Mouse (Mus musculus) thymus, adult 2 months (tissue): ENCODE data around the gene 2510039O18Rik. TPM values are rescaled to one million over a fixed set of nuclear protein-coding genes. Genes with fewer than 3 reads are reported as not detected.
A peak's percentile ranks its signal among the peaks of the same experiment; 100 is the strongest.

Source experiments
- DNase-seq: peaks from one replicate; pipeline ENCODE4 v3.0.0; 2021
- H3K27ac ChIP-seq: fragments of 200-500 bp; 2 replicates; pipeline ENCODE4 v1.5.1; 2012; ENCODE audit warnings: low read length, control low read depth; ENCODE audit not compliant: control insufficient read depth, insufficient read depth
- H3K27me3 ChIP-seq: fragments of 200-500 bp; 2 replicates; pipeline ENCODE4 v1.6.1; 2012; ENCODE audit warnings: mild to moderate bottlenecking, low read length, moderate library complexity, mixed read lengths; ENCODE audit not compliant: control insufficient read depth, insufficient read depth
- H3K36me3 ChIP-seq: fragments of 200-500 bp; 2 replicates; pipeline ENCODE4 v1.6.1; 2012; ENCODE audit warnings: mild to moderate bottlenecking, low read length, moderate library complexity; ENCODE audit not compliant: control insufficient read depth, insufficient read depth
- H3K4me1 ChIP-seq: fragments of 200-500 bp; replicated peaks from 2 replicates; pipeline ENCODE4 v1.6.1; 2012; ENCODE audit warnings: low read length; ENCODE audit not compliant: control insufficient read depth, insufficient read depth
- H3K4me3 ChIP-seq: fragments of 200-500 bp; 2 replicates; pipeline ENCODE4 v1.5.1; 2012; ENCODE audit warnings: mild to moderate bottlenecking, low read length, control low read depth, moderate library complexity; ENCODE audit not compliant: control insufficient read depth, insufficient read depth
- CTCF ChIP-seq: fragments of 200-500 bp; IDR thresholded peaks from 2 replicates; pipeline ENCODE4 v1.5.1; 2012; ENCODE audit warnings: mild to moderate bottlenecking, control low read depth, low read length, moderate library complexity, borderline replicate concordance; ENCODE audit not compliant: control insufficient read depth, poor library complexity, insufficient read depth; ENCODE audit errors: extremely low read depth
- POLR2A ChIP-seq: fragments of 200-500 bp; IDR thresholded peaks from 2 replicates; pipeline ENCODE4 v1.6.1; 2012; ENCODE audit warnings: mild to moderate bottlenecking, low read length, control low read depth, moderate library complexity; ENCODE audit not compliant: control insufficient read depth, poor library complexity, insufficient read depth; ENCODE audit errors: extremely low read depth
- WGBS: fragments of 180-500 bp; shearing (Covaris S2); methylation state at CpG from one replicate; pipeline ENCODE4 v1.1.7; 2018; 5-methylcytosine and 5-hydroxymethylcytosine counted together
- polyA plus RNA-seq: library from polyadenylated mRNA; depleted of rRNA; stranded (reverse); fragments of >200 nt; gene quantifications from 2 replicates; pipeline ENCODE4 v1.2.3, GENCODE M21; 2012

The 2510039O18Rik gene
- polyA plus RNA-seq, 1 experiment: 170 TPM

DNA sequence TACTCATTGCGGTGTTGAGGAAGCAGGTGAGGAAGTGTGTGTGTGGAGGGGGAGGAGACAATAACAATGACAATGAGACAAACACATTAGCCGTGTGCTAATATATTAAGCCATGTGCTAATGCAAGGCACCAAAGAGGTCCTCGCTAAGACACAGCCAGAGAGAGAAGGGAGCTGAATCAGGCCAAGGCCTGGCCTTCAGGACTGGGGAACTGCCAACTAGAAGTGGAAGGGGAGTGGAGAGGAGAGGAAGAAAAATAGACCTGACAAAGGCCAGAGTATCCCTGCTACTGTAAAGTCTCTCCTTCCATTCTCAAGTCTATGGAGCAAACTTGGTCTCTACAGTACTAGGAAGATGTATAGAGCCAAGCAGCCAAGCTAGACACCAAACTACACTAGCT, 37.1 kb upstream of the 2510039O18Rik start:
- no peak overlapping the region for H3K4me3 ChIP-seq
- TF ChIP-seq POLR2A (no peak), CTCF (no peak)
- no peak overlapping the region for H3K27ac ChIP-seq
- H3K27me3 ChIP-seq: no peaks in the 10 kb centered on the region
- H3K36me3 ChIP-seq: no peaks in the 10 kb centered on the region
- DNase-seq: no peak
- WGBS: 77% methylated on average over 3 of the region's 3 CpGs
- H3K4me1 ChIP-seq: peaks cover 2% of the 10 kb centered on the region

DNA sequence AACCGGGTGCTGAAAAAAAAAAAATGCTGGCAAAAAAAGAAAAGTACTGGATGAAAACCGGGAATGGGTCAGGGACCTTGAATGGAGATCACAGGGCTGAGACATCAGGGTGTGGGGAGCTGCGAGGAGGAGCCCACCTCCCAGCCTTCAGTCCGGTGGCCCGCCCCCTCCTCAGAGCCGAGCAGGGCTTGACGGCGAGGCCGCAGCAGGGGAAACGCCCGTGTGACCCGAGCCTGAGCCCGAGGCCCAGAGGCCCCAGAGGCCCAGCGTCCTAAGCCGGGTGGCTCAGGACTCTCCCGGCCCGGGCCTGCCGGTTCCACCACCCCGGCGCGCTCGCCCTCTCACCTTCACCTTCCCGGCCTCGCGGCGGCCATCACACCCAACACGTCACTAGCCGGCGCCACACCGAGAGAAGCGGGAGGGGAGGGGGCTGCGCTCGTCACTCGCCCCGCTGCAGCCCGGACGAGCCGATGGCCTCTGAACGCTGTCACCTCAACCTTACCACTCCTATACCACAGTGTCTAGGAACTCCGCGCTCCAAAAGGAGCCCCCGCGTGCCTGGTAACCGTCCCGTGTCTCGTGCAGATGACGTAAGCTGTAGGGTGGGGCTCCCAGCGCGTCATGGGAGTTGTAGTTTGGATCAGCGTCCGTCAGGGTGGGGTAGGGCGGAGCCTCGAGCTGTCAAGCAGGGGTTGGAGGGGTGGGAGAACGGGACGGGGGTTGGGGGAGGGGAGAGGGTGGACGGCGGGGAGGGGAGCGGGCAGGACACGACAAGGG, 36.2 kb upstream of the 2510039O18Rik start, which contains the start of gene Mfn2:
Gene Mfn2 (minus strand): TSS at position 392 of the 777 bp plus-strand sequence.
- Histone ChIP-seq H3K27me3 (no peaks in the 10 kb centered on the region), H3K36me3 (no peaks in the 10 kb centered on the region), H3K4me1 (peaks cover 2% of the 10 kb centered on the region), H3K27ac (no peak within 1 kb of the TSS), H3K4me3 (peak within 1 kb of the TSS; percentile 69)
- peak; percentile 88 for DNase-seq
- TF ChIP-seq CTCF (0 out of 2 replicates have a peak, but pooled peaks have one; percentile 42), POLR2A (no peak)
- under 1% methylated on average over 57 of the region's 59 CpGs for WGBS

DNA sequence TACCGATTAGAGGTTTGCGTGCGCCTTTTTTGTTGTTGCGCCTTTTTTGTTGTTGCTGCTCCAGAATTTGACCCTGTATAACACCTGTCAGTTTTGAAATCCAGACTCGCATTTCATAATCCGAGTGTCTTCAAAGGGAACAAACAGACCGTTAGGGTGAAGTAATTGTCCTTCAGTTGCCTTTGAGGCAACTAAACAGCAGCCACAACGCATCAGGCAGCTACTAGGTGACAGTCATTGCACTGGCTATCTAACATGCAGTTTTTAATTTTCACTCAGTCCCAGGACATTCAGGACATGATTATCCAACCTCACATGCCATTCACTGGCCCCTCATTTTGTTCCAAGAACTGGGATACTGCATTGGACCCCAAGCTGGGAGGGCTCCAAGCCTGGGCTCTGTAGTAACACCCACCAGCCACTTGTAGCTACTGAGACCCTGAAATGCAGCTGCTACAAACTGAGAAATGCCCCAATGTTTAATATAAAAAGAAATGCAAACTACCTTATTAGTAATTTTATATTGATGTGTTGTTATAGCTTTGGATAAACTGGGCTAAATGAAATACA, 35.5 kb upstream of the 2510039O18Rik start:
- no peaks in the 10 kb centered on the region for H3K36me3 ChIP-seq
- DNase-seq: peak; percentile 6
- H3K4me1 ChIP-seq: peaks cover 2% of the 10 kb centered on the region
- no peak for TF ChIP-seq CTCF
- TF ChIP-seq POLR2A: no peak
- WGBS: 2% methylated on average over 8 of the region's 8 CpGs
- no peak overlapping the region for H3K27ac ChIP-seq
- peak overlapping the region; percentile 29 for H3K4me3 ChIP-seq
- H3K27me3 ChIP-seq: no peaks in the 10 kb centered on the region

DNA sequence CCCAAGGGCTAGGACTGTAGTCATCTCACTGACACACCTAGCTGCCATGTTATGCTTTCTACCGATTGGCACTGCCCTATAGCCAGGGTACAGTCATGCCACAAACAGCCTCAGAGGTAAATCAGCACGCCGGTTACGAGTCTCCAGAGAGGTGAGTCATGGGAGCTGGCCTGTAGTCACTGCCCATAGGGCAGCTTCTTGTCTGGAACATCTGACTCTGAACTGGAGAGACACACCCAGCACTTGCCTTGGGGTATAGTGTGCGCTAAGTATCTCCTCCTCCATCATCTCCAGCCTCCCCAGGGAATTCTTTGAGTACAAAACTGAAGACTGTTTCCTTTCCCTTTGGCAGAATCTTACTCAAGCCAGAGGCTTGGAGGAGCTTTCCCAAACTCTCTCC, 34.5 kb upstream of the 2510039O18Rik start:
- 91% methylated on average over 5 of the region's 5 CpGs for WGBS
- no peak for DNase-seq
- TF ChIP-seq CTCF: no peak
- no peak for TF ChIP-seq POLR2A
- no peak overlapping the region for H3K4me3 ChIP-seq
- H3K27ac ChIP-seq: no peak overlapping the region
- no peaks in the 10 kb centered on the region for H3K27me3 ChIP-seq
- H3K4me1 ChIP-seq: peaks cover 2% of the 10 kb centered on the region
- H3K36me3 ChIP-seq: no peaks in the 10 kb centered on the region

DNA sequence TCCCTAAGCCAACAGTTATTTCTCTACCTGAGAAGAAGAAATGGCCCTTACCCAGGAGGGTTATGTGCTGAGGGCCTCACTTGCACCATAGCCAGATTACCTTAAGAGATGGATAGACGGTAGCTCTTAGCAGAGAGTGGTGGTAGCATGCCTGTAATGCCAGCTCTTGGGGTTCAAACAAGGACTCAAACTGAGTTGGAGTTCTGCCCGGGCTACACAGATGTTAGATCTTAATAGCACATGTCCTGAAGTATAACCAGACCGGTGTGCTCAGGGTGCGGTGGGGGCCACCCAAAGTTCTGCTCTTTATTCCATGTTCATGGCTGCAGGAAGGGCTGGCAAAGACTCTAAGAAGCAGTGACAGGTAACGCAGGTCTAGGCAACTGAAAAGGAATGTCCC, 31.2 kb upstream of the 2510039O18Rik start:
- Histone ChIP-seq H3K4me3 (no peak overlapping the region), H3K36me3 (no peaks in the 10 kb centered on the region), H3K27ac (no peak overlapping the region), H3K27me3 (no peaks in the 10 kb centered on the region), H3K4me1 (no peaks in the 10 kb centered on the region)
- DNase-seq: no peak
- WGBS: 98% methylated on average over 5 of the region's 5 CpGs
- TF ChIP-seq POLR2A (no peak), CTCF (no peak)

DNA sequence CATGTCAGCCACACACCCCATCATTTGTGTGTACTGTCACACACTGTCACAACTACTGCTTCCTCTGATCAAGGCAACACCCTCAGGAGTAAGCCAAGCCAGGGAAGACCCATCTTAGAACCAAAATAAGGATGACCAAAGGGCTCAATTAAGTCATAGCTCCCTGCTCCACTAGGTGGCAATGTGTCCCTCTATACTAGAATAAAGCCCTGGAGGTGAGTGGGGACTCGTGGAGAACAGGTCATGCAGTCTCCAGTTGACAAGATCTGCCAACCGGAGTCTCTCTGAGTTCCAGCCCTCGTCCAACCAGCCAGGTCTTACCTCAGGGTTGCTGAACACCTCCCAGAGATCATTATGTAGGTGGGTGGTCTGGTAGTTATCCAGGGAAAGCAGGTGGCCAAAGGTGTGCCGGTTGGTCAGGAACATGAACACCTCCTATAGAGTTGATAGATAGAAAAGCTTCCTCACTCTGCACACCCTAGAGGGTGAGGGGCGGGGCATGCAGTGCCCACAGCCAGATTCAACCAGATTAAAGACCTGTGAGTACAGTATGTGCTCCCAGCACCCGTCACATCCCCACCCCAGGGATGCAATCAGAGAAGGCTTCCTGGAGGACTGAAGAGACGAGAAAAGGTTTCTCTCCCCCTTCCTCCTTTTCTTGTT, 22.1 kb upstream of the 2510039O18Rik start:
- Histone ChIP-seq H3K4me1 (no peaks in the 10 kb centered on the region), H3K27me3 (no peaks in the 10 kb centered on the region), H3K4me3 (no peak overlapping the region), H3K27ac (no peak overlapping the region), H3K36me3 (no peaks in the 10 kb centered on the region)
- 69% methylated on average over 7 of the region's 7 CpGs for WGBS
- DNase-seq: peak; percentile 36
- no peak for TF ChIP-seq CTCF
- no peak for TF ChIP-seq POLR2A
